Mouse (Mus musculus) embryonic fibroblast, embryonic 13.5 days (primary cell): ENCODE measurements around the gene Map2k6.

Source experiments
- CTCF ChIP-seq: IDR thresholded peaks from 2 replicates; pipeline ENCODE4 v1.5.1; 2011; ENCODE audit warnings: mild to moderate bottlenecking, control low read depth, low read length, moderate library complexity, borderline replicate concordance; ENCODE audit not compliant: insufficient read depth
- POLR2A ChIP-seq: IDR thresholded peaks from 2 replicates; pipeline ENCODE4 v1.6.1; 2011; ENCODE audit warnings: low read depth, mild to moderate bottlenecking, control low read depth, low read length, moderate library complexity

- no peak for TF ChIP-seq POLR2A
- no peak for TF ChIP-seq CTCF
Measured at GRCm38 (mm10) chr11:110414263-110414662, 15.3 kb downstream of the Map2k6 start.
